Mouse (Mus musculus) MEL-GATA-1-ER (cell line): Measurements from ENCODE around the gene Cd7.
A peak's percentile ranks its signal among the peaks of the same experiment; 100 is the strongest.
"Not testable (repeated sequence)": the region's sequence is repeated elsewhere in the genome, so short reads cannot be mapped to it uniquely, and the experiment has no call there.

Experiments
- DNase-seq: peaks from one replicate; pipeline ENCODE4 v3.0.0-alpha.2; 2012; ENCODE audit warnings: low read depth; ENCODE audit errors: extremely low read depth

The Cd7 gene

GRCm38 (mm10) chr11:121039302-121039701, at the start of gene Cd7:
Cd7 (minus strand) TSS chr11:121039418.
- DNase-seq = no peak

- no peak for DNase-seq
Measured at GRCm38 (mm10) chr11:121088997-121089396, 49.8 kb upstream of the Cd7 start.

GRCm38 (mm10) chr11:121086296-121086695, 47.1 kb upstream of the Cd7 start:
- no peak for DNase-seq

- no peak for DNase-seq
Measured at GRCm38 (mm10) chr11:121085181-121085580, 46.0 kb upstream of the Cd7 start.

- DNase-seq = no peak
Measured at GRCm38 (mm10) chr11:121082857-121083500, 43.8 kb upstream of the Cd7 start.

- no peak for DNase-seq
Measured at GRCm38 (mm10) chr11:121082250-121082649, 43.0 kb upstream of the Cd7 start.

- DNase-seq = no peak
Measured at GRCm38 (mm10) chr11:121081120-121081519, 41.9 kb upstream of the Cd7 start, which contains the start of gene Sectm1a. Sectm1a (minus strand) TSS chr11:121081220.

GRCm38 (mm10) chr11:121080330-121080729, 41.1 kb upstream of the Cd7 start:
- DNase-seq = no peak

- no peak for DNase-seq
Measured at GRCm38 (mm10) chr11:121075655-121076054, 36.4 kb upstream of the Cd7 start.

GRCm38 (mm10) chr11:121069662-121070061, 30.4 kb upstream of the Cd7 start:
- peak; percentile 32 for DNase-seq

GRCm38 (mm10) chr11:121067895-121068294, 28.7 kb upstream of the Cd7 start:
- DNase-seq = no peak

GRCm38 (mm10) chr11:121064197-121064596, 25.0 kb upstream of the Cd7 start:
- DNase-seq = no peak

- no peak for DNase-seq
Measured at GRCm38 (mm10) chr11:121063379-121063778, 24.2 kb upstream of the Cd7 start, which contains the start of gene Sectm1b. Sectm1b (minus strand) TSS chr11:121063569.

- no peak for DNase-seq
Measured at GRCm38 (mm10) chr11:121061615-121062014, 22.4 kb upstream of the Cd7 start.

GRCm38 (mm10) chr11:121060401-121061067, 21.3 kb upstream of the Cd7 start:
- not testable (repeated sequence) for DNase-seq

GRCm38 (mm10) chr11:121059471-121059870, 20.3 kb upstream of the Cd7 start:
- DNase-seq = no peak

- DNase-seq = no peak
Measured at GRCm38 (mm10) chr11:121058956-121059355, 19.7 kb upstream of the Cd7 start.

- DNase-seq = no peak
Measured at GRCm38 (mm10) chr11:121058122-121058521, 18.9 kb upstream of the Cd7 start.

GRCm38 (mm10) chr11:121056536-121057236, 17.5 kb upstream of the Cd7 start:
- no peak for DNase-seq

- DNase-seq = peak; percentile 59
Measured at GRCm38 (mm10) chr11:121053536-121053935, 14.3 kb upstream of the Cd7 start.

GRCm38 (mm10) chr11:121052387-121052786, 13.2 kb upstream of the Cd7 start:
- no peak for DNase-seq

GRCm38 (mm10) chr11:121051793-121052192, 12.6 kb upstream of the Cd7 start:
- DNase-seq = no peak
